Mouse (Mus musculus) cortical plate, adult 2 months (tissue): Measurements from ENCODE around the gene Igdcc3.

Experiments used
- CTCF ChIP-seq: fragments of 200-500 bp; IDR thresholded peaks from 2 replicates; pipeline ENCODE4 v1.5.1; 2011; ENCODE audit warnings: mild to moderate bottlenecking, control low read depth, low read length; ENCODE audit not compliant: insufficient read depth; ENCODE audit errors: extremely low read depth
- POLR2A ChIP-seq: fragments of 200-500 bp; IDR thresholded peaks from 2 replicates; pipeline ENCODE4 v1.6.1; 2011; ENCODE audit warnings: mild to moderate bottlenecking, low read length, control low read depth; ENCODE audit not compliant: insufficient read depth; ENCODE audit errors: extremely low read depth

GRCm38 (mm10) chr9:65161188-65161587 is 20.2 kb downstream of the Igdcc3 start:
- TF ChIP-seq POLR2A = no peak
- TF ChIP-seq CTCF = no peak
